Mouse (Mus musculus) limb, embryonic 15.5 days (tissue): Measurements from ENCODE around the gene Grasp. TPM values are rescaled to one million over a fixed set of nuclear protein-coding genes. Genes with fewer than 3 reads are reported as not detected.
A peak's percentile ranks its signal among the peaks of the same experiment; 100 is the strongest.

ENCODE experiments used
- ATAC-seq: fragments of 200-750 bp; cut with Nextera tagmentation; 2 replicates; pipeline ENCODE4 v1.8.0; 2017; ENCODE audit warnings: low read depth, moderate TSS enrichment; ENCODE audit not compliant: insufficient number of reproducible peaks, low FRiP score, low TSS enrichment
- H3K27ac ChIP-seq: fragments of 300-500 bp; sonication (generic); 2 replicates; pipeline ENCODE4 v1.5.1; 2015; ENCODE audit warnings: moderate library complexity, mild to moderate bottlenecking, inconsistent platforms
- H3K27me3 ChIP-seq: fragments of 300-500 bp; sonication (generic); 2 replicates; pipeline ENCODE4 v1.6.1; 2015; ENCODE audit warnings: inconsistent platforms
- H3K36me3 ChIP-seq: fragments of 300-500 bp; sonication (generic); 2 replicates; pipeline ENCODE4 v1.6.1; 2015; ENCODE audit warnings: inconsistent platforms
- H3K4me1 ChIP-seq: fragments of 300-500 bp; sonication (generic); 2 replicates; pipeline ENCODE4 v1.6.1; 2015; ENCODE audit warnings: inconsistent platforms
- H3K4me2 ChIP-seq: fragments of 300-500 bp; sonication (generic); 2 replicates; pipeline ENCODE4 v1.6.1; 2015; ENCODE audit warnings: mild to moderate bottlenecking, inconsistent platforms
- H3K4me3 ChIP-seq: fragments of 300-500 bp; sonication (generic); 2 replicates; pipeline ENCODE4 v1.5.1; 2015; ENCODE audit warnings: mild to moderate bottlenecking, inconsistent platforms
- H3K9ac ChIP-seq: fragments of 300-500 bp; sonication (generic); 2 replicates; pipeline ENCODE4 v1.6.1; 2015; ENCODE audit warnings: inconsistent platforms
- H3K9me3 ChIP-seq: fragments of 300-500 bp; sonication (generic); 2 replicates; pipeline ENCODE4 v1.6.1; 2016; ENCODE audit warnings: inconsistent platforms
- WGBS: fragments of 180-500 bp; shearing (Covaris S2); methylation state at CpG from one replicate; pipeline ENCODE4 v1.1.7; 2015; 5-methylcytosine and 5-hydroxymethylcytosine counted together
- polyA plus RNA-seq: library from polyadenylated mRNA; unstranded; fragments of >200 nt; fragmentation: Nextera tagmentation; extraction: Ambion mirVana; gene quantifications from 2 replicates; pipeline ENCODE4 v1.2.1, GENCODE M21; 2015

Grasp gene
- polyA plus RNA-seq, 1 experiment from 2014 or later, result 7.2 TPM

GRCm38 (mm10) chr15:101216036-101216435, 8.0 kb upstream of the Grasp start:
- Histone ChIP-seq H3K4me3 (no peak overlapping the region), H3K4me2 (no peak overlapping the region), H3K4me1 (peaks cover 12% of the 10 kb centered on the region), H3K27me3 (no peaks in the 10 kb centered on the region), H3K9ac (no peak overlapping the region), H3K9me3 (no peaks in the 10 kb centered on the region), H3K36me3 (peaks cover 24% of the 10 kb centered on the region), H3K27ac (no peak overlapping the region)
- ATAC-seq, result no peak
- 79% methylated on average over 4 of the region's 4 CpGs for WGBS

- H3K4me3 ChIP-seq, result no peak overlapping the region
- peak; percentile 32; the same call in 1 of the 2 replicates for ATAC-seq
- no peaks in the 10 kb centered on the region for H3K36me3 ChIP-seq
- H3K27me3 ChIP-seq, result no peaks in the 10 kb centered on the region
- H3K4me2 ChIP-seq, result peak overlapping the region; percentile 45; the same call in 1 of the 2 replicates
- WGBS, result 6% methylated on average over 8 of the region's 8 CpGs
- H3K9ac ChIP-seq, result no peak overlapping the region
- peaks cover 57% of the 10 kb centered on the region for H3K4me1 ChIP-seq
- peak overlapping the region; percentile 84 for H3K27ac ChIP-seq
- H3K9me3 ChIP-seq, result no peaks in the 10 kb centered on the region
Measured at GRCm38 (mm10) chr15:101220905-101221297, 3.1 kb upstream of the Grasp start.

- Histone ChIP-seq H3K9ac (no peak overlapping the region), H3K4me3 (peak overlapping the region; percentile 24), H3K4me2 (peak overlapping the region; percentile 45), H3K36me3 (no peaks in the 10 kb centered on the region), H3K27ac (peak overlapping the region; percentile 84), H3K27me3 (no peaks in the 10 kb centered on the region), H3K4me1 (peaks cover 61% of the 10 kb centered on the region), H3K9me3 (no peaks in the 10 kb centered on the region)
- no peak; the same call in 1 of the 2 replicates for ATAC-seq
- WGBS, result 4% methylated on average over 14 of the region's 14 CpGs
Measured at GRCm38 (mm10) chr15:101221298-101222104, 2.5 kb upstream of the Grasp start.

GRCm38 (mm10) chr15:101222897-101223482, 998 bp upstream of the Grasp start:
- 54% methylated on average over 13 of the region's 13 CpGs for WGBS
- Histone ChIP-seq H3K9ac (no peak overlapping the region), H3K36me3 (no peaks in the 10 kb centered on the region), H3K4me1 (peaks cover 74% of the 10 kb centered on the region), H3K9me3 (no peaks in the 10 kb centered on the region), H3K4me3 (no peak overlapping the region), H3K4me2 (0 out of 2 replicates have a peak overlapping the region, but pooled peaks have one; percentile 3), H3K27ac (no peak overlapping the region), H3K27me3 (no peaks in the 10 kb centered on the region)
- ATAC-seq, result no peak

- H3K9me3 ChIP-seq, result no peaks in the 10 kb centered on the region
- H3K27me3 ChIP-seq, result no peaks in the 10 kb centered on the region
- H3K27ac ChIP-seq, result peak overlapping the region; percentile 91; the same call in 1 of the 2 replicates
- WGBS, result 10% methylated on average over 5 of the region's 5 CpGs
- peak overlapping the region; percentile 87 for H3K4me2 ChIP-seq
- no peak for ATAC-seq
- no peaks in the 10 kb centered on the region for H3K36me3 ChIP-seq
- H3K4me1 ChIP-seq, result peaks cover 80% of the 10 kb centered on the region
- H3K9ac ChIP-seq, result peak overlapping the region; percentile 61; the same call in 1 of the 2 replicates
- H3K4me3 ChIP-seq, result peak overlapping the region; percentile 78
Measured at GRCm38 (mm10) chr15:101223596-101223995, 392 bp upstream of the Grasp start.

GRCm38 (mm10) chr15:101224977-101225376, 989 bp downstream of the Grasp start:
- H3K36me3 ChIP-seq, result peaks cover 13% of the 10 kb centered on the region
- no peak for ATAC-seq
- H3K4me3 ChIP-seq, result peak overlapping the region; percentile 78
- H3K4me1 ChIP-seq, result peaks cover 86% of the 10 kb centered on the region
- H3K9me3 ChIP-seq, result no peaks in the 10 kb centered on the region
- peak overlapping the region; percentile 91 for H3K27ac ChIP-seq
- H3K27me3 ChIP-seq, result no peaks in the 10 kb centered on the region
- H3K9ac ChIP-seq, result peak overlapping the region; percentile 61
- H3K4me2 ChIP-seq, result peak overlapping the region; percentile 87
- WGBS, result 3% methylated on average over 14 of the region's 14 CpGs

GRCm38 (mm10) chr15:101227971-101228370, 4.0 kb downstream of the Grasp start:
- H3K4me3 ChIP-seq, result peak overlapping the region; percentile 12; the same call in 1 of the 2 replicates

GRCm38 (mm10) chr15:101228866-101229590, 5.0 kb downstream of the Grasp start:
- Histone ChIP-seq H3K4me3 (no peak overlapping the region), H3K9me3 (no peaks in the 10 kb centered on the region), H3K27me3 (no peaks in the 10 kb centered on the region), H3K4me2 (no peak overlapping the region), H3K9ac (no peak overlapping the region), H3K4me1 (peaks cover 73% of the 10 kb centered on the region), H3K27ac (peak overlapping the region; percentile 92), H3K36me3 (peaks cover 35% of the 10 kb centered on the region)
- WGBS, result 74% methylated on average over 21 of the region's 21 CpGs
- ATAC-seq, result no peak

More at GRCm38 (mm10) chr15:101227971-101228370, 4.0 kb downstream of the Grasp start:
- H3K4me2 ChIP-seq, result peak overlapping the region; percentile 31
- 4% methylated on average over 7 of the region's 7 CpGs for WGBS
- H3K36me3 ChIP-seq, result peaks cover 35% of the 10 kb centered on the region
- H3K4me1 ChIP-seq, result peaks cover 73% of the 10 kb centered on the region
- peak; percentile 51 for ATAC-seq
- no peaks in the 10 kb centered on the region for H3K27me3 ChIP-seq
- H3K9me3 ChIP-seq, result no peaks in the 10 kb centered on the region
- H3K27ac ChIP-seq, result peak overlapping the region; percentile 92
- H3K9ac ChIP-seq, result 0 out of 2 replicates have a peak overlapping the region, but pooled peaks have one; percentile 5

- Histone ChIP-seq H3K4me2 (no peak overlapping the region), H3K4me1 (peaks cover 71% of the 10 kb centered on the region), H3K27ac (no peak overlapping the region), H3K27me3 (no peaks in the 10 kb centered on the region), H3K36me3 (peaks cover 35% of the 10 kb centered on the region), H3K9ac (no peak overlapping the region), H3K9me3 (no peaks in the 10 kb centered on the region), H3K4me3 (no peak overlapping the region)
- WGBS, result 94% methylated on average over 19 of the region's 19 CpGs
- ATAC-seq, result no peak
Measured at GRCm38 (mm10) chr15:101230503-101230902, 6.5 kb downstream of the Grasp start.

- Histone ChIP-seq H3K36me3 (peaks cover 35% of the 10 kb centered on the region), H3K9me3 (no peaks in the 10 kb centered on the region), H3K4me1 (peaks cover 72% of the 10 kb centered on the region), H3K9ac (no peak overlapping the region), H3K4me2 (no peak overlapping the region), H3K27ac (no peak overlapping the region), H3K27me3 (no peaks in the 10 kb centered on the region), H3K4me3 (no peak overlapping the region)
- ATAC-seq, result no peak
- WGBS, result 79% methylated on average over 23 of the region's 23 CpGs
Measured at GRCm38 (mm10) chr15:101230995-101231647, 7.1 kb downstream of the Grasp start.

GRCm38 (mm10) chr15:101231648-101232180, 7.7 kb downstream of the Grasp start:
- H3K4me2 ChIP-seq, result no peak overlapping the region
- no peak overlapping the region for H3K9ac ChIP-seq
- H3K9me3 ChIP-seq, result no peaks in the 10 kb centered on the region
- 59% methylated on average over 56 of the region's 56 CpGs for WGBS
- H3K27ac ChIP-seq, result no peak overlapping the region; the same call in 1 of the 2 replicates
- H3K27me3 ChIP-seq, result no peaks in the 10 kb centered on the region
- H3K36me3 ChIP-seq, result peaks cover 35% of the 10 kb centered on the region
- H3K4me3 ChIP-seq, result no peak overlapping the region
- no peak for ATAC-seq
- H3K4me1 ChIP-seq, result peaks cover 73% of the 10 kb centered on the region
